Mouse (Mus musculus) lung, postnatal 14 days (tissue): ENCODE data around the gene Elovl2.
A peak's percentile ranks its signal among the peaks of the same experiment; 100 is the strongest.
"Not testable (repeated sequence)": the region's sequence is repeated elsewhere in the genome, so short reads cannot be mapped to it uniquely, and the experiment has no call there.

Experiments
- DNase-seq: peaks from one replicate; pipeline ENCODE4 v3.0.0; 2021

Elovl2 gene

DNA sequence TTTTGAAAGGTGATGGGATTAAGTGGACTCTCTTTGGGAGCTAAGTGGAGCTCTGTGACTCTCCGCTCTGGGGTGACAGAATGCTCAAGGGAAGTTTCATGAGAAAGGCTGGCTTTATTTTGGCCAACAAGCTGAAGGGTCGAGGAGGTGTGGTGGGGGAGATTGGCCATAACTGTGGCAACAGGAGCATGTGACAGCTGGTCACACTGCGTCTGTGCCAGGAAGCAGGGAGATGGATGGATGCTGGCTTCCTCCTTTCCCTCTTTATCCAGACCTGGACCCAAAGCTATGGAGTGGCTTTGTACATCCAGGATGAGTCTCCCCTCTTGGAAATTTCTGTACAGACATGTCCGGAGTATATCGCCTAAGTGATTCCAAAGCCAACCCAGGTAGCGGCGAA lies 13.0 kb upstream of the Elovl2 start:
- DNase-seq: no peak

DNA sequence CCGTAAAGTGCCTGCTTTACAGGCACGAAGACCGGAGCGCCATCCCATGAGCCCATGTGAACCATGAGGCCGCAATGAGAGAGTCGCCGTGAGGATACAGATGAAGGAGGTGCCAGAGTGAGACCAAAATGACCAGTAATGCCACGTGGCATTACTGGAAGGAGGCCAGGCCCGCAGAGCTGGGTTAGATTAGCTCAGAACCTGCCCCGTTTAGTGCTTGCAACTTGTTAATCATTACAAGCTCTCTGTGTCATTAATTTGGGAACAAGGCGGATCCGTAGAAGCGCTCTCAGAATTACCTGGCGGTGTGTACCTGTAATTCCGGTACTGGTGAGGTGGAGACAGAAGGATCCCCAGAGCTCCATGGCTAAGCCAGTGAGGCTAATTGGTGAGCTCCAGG lies 12.0 kb upstream of the Elovl2 start:
- DNase-seq: no peak

DNA sequence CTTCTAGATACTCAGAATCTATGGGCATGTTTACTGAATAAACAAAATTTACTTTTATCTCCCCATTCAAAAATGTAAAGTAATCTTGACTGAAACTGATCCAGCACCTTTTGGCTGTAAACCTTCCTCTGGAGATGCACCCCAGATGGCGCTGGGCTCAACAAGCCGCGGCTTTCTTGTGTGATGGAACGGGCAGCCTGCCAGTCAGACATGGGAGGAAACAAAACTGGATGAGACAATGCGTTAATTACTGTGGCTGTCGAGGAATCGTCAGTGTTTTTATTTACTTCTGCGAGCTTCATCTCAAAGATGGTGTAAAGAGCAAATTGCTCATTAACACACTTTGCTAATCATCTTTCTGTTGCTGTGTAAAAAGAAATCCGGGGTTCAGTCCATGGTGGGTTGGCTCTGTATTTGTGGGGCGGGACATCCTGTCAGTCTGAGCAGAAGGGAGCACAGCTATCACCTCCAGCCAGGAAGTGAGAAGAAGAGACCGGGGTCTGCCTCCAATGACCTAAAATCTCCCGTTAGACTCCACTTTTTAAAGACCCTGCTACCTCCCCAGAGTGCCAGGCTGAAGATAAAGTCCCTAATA lies 11.3 kb upstream of the Elovl2 start:
- no peak for DNase-seq

DNA sequence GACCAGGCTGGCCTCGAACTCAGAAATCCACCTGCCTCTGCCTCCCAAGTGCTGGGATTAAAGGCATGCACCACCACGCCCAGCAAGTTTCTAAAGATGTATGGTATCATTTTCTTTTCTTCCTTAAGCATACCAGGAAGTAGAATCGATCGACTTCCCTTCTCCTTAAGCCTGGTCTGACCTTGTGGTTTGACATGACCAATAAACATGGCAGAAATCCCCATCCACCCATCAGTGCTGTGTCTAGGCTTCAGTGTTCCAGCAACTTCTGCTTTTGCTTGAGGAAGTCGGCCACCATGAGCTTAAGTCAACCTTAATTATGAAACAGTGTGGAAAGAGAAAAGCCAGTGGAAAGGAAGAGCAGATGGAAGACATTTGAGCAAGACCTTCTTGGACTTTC lies 10.1 kb upstream of the Elovl2 start:
- no peak for DNase-seq

DNA sequence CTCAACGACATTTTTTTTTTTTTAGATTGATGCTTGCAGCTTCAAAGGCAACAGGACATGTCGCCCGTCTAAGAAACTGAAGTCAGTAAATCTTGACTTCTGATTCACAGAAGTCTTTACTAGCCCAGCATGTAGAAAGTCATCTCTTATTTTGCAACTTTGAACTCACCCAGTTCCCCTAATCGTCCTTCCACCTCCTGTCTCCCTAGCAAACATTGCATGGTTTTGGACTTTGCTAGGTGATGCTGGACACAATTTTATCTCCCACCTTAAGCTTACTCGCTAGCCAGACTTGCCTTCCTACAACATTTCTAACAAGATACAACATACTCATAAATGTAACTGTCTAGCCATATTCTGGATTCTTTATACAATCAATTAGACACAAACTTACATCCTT lies 7.9 kb upstream of the Elovl2 start:
- no peak for DNase-seq

DNA sequence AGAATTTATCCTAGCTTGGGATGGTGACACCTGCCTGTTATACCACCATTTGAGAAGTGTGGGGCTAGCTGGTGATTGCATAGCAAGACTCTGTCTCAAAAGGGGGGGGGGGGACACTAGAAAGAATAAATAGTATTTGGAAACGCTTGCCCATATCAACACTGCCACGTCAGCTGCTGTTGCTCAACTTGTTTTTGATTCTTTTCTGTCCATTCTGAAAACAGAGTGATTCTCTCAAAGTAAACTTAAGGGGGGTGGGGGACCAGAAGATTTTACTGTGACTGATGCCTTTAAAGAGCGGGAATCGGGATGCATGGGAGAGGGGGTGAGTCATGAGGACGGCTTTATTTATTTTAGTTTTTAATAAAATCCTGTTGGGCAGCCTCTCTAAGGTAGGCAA lies 6.3 kb upstream of the Elovl2 start:
- no peak for DNase-seq

DNA sequence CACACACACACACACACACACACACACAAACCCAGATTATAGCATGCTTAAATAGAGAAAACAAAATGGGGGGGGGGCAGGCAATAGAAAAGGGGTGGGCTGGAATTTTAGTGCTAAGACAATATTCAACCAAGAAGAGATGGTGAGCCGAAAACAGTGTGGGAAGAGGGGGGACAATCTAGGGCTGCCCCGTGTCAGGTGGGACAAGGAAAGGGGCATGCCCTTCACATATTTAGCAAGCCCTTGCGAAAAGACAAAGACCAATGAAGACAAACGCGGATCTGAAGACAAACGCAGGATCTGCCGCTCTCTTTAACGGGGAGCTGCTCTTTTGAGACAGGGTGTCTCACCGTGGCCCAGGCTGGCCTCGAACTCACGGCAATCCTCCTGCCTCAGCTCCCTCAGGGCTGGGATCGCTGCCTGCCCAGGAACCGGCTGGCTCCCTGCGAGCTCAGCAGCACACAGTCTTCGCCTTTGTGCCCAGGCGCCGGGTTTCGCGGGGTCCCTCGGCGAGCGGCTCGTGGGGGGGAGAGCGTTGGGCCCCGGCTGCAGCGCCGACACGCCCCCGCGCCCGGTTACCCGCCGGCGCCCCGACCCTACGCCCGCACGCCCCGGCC lies 410 bp downstream of the Elovl2 start:
- no peak for DNase-seq

DNA sequence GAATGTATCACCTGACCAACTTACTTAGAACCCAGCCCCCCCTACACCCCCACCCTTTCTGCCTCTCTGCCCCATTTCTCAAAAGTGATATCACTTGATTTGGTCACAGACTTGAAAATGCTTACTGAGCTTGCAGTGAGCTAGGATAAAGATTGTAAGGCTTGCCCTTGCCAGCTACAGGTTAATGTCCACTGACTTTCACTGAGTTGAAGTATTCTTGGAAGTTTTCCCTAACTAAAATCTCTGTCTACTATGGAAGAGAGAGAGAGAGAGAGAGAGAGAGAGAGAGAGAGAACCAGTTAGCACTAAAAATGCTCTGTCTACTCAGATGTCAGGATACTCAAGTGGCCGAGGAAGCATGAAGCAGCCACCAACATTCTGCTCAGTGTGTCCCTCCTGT lies 1.1 kb downstream of the Elovl2 start:
- DNase-seq: no peak

DNA sequence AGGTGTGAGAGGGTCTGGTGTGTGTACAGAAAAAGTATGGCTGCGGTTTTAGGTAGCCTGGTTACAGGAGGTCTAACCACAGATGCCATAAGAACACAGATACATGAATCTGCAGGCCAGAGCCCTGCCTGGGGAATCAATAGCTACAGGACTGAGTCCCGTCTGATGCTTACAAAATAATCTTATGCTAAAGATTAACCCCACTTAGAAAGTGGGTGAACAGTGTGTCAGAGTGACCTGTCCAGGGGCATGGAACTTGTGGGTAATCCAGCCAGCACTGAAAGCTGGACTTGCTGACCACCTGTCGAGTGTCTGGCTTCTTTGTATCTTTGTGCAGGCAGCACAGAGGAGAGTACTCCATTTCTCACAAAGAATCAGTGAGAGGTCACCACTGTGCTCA lies 4.0 kb downstream of the Elovl2 start:
- no peak for DNase-seq

DNA sequence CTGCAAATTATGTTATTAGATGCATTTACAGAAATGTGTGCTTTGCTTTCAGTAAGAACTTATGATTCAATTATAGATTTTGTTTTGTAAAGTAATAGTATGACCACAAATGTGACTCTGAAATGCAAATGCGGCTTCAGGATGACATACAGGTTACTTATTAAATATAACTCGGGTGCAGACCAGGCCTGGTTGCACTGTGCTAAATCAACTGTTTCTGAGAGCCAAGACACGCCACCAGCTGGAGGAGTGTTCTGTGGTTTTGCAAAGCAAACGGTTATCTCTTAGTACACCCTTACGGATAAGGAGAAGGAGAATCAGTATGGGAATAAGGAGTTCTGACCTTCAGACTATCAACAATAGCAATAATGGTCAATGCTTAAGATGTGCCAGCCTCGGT lies 4.5 kb downstream of the Elovl2 start:
- no peak for DNase-seq

DNA sequence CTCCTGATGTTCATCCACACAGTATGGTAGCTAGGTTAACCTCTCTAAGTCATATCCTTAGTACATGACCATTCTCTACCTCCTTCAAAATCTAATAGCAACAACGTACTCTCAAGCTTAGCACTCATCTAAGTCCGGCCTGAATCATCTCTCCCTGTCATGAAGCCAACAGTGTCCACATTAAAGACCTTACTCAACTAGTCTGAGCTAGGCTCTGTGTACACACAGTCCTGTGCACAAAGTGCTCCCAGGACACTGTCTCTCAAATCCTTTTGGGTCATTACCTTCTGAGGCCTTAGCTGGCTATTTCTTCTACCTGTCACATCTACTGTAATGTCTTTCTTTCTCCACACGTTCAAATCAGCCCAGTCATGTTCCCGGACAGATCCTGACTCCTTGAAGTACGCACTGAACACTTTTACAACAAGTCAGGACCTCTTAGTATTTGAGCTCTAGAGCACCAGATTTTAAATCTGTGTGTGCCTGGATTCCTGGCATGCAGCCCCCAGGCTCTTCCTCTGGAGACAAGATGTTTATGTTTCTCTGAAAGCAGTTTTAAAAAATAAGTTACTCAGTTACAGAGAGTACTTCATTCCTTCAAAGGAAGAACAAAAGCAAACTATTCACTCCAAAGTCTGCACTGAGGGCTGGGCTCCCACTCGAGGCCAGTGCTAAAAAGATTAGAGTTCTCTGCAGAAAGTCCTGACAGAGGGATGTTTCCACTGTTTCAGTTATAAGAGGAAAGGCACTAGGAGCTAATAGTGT lies 7.5 kb downstream of the Elovl2 start:
- no peak for DNase-seq

DNA sequence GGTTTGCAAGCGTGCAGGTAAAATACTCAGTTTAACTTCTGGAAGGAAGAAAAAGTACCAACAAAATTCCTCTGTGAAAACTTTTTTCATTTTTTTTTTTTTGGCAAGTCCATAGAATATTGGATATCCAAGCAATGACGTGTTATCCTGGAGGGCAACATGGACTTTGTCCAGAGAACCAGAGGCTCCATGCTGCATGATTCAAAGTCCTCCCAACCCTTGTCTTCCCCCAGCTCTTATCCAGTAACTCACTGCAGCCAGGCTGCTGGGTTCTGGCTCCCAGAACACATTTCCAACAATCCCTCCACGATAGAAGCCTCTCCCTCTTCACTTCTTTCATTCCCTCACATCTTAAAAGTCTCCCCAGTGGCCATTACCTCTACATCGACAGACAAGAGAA lies 8.9 kb downstream of the Elovl2 start:
- DNase-seq: no peak

DNA sequence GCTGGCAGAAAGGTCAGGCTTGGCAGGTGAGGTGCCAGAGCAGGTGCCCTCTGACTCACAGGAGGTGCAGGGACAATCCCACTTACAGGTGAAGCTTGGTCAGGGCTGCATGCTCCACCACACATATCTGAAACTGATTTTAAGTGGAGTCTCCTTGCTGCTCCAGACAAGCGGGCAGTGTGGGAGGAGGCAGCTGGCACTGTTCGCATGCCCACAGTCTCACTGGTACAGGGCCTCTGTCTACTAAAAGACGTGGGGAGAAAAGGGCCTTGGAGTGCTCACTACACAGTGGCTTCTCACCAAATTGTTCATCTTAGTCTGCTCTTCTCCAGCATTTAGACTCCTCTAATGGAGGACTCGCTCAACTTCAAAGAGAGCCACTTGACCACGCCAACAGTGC lies 14.0 kb downstream of the Elovl2 start:
- no peak for DNase-seq

DNA sequence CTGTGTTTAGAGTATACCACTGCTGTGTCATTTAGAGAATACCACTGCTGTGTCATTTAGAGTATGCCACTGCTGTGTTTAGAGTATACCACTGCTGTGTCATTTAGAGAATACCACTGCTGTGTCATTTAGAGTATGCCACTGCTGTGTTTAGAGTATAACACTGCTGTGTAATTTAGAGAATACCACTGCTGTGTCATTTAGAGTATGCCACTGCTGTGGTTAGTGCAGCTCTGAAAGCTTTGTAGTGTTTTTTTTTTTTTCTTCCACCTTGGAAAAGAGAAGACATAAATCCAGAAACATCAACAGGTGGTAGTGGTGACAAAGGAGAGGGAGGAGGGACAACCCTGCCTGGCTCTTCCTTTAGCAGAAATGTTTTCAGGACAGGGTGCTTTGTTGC lies 14.6 kb downstream of the Elovl2 start:
- not testable (repeated sequence) for DNase-seq

DNA sequence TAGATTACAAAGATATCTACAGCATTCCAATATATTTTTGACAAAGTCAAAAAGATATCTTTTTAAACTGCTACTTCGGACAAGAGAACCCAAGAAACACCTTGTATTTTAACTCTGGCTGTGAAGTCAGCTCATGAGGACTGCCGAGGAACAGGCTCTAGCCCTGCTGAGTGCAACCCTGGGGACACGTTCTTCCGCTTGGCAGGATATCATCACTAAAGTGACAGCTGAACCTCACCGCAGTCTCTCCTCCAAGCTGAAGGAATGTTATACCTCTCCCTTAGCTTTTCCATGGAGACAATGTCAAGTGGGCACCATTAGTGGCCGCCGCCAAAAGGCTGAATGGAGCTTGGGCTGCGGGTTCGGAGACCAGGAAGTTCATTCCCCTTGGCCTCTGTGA lies 16.5 kb downstream of the Elovl2 start:
- DNase-seq: no peak

DNA sequence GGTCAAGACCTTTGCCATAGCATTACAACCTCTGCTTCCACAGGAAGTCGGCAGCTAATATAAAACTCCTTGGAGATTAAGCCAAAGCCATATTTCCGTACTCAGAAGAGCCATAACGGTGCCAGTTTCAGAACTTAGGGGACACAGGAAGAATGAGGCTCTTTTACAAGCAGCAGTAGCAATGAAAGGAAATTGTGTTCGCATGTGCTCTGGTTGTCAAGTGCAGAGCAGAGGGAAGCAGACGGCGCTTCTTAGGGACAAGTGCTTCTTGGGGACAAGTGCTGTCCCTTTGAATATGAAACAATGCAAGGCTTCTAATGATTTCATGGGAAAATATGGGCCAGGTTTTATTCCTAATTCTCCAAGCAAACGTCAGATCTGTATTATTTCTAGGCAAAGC lies 16.9 kb downstream of the Elovl2 start:
- no peak for DNase-seq

DNA sequence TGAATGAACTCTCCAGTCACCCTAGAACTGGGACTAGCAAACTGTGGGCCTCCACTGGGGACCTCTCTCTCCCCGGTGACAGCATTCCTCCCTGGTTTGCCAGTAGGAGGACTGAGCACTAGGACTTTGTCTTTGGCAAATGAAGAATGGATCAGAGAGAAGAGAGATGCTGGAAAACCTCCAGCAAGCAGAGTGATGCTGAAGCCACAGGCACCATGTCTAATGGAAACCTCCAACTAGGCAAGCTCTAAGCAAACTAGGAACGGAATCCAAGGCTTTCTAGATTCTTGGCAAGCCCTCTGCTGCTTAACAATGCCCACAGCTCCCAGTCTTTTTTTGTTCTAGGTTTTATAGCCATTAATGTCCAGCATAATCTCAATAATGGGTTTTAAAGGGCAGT lies 19.3 kb downstream of the Elovl2 start:
- DNase-seq: no peak

DNA sequence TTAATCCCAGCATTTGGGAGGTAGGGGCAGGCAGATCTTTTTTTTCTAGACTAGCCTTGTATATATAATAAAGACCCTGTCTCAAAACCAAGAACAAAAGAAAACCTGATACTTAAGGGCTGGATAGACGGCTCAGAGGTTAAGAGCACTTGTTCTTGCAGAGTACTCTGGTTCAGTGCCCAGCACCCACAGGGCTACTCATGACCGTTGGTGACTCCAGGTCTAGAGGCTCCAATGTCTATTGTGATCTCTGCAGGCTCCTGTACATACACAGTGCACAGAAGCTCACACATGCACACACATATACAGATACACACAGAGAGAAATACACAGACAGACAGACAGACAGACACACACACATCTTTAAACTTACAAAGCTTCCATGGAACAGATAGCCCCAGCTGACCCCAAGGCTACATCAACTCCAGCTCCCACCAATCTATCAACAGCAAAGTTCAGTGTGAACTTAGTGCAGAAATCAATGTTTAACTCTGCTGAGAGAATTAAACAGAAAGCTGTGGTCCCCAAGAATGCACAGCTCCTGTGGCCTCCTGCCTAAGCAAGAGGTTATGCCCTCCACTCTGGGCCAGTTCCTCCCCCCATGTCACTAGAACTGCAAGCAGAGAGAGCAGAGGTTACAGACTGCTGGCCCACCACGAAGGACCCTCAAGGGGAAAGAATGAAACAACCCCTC lies 24.4 kb downstream of the Elovl2 start:
- DNase-seq: no peak

DNA sequence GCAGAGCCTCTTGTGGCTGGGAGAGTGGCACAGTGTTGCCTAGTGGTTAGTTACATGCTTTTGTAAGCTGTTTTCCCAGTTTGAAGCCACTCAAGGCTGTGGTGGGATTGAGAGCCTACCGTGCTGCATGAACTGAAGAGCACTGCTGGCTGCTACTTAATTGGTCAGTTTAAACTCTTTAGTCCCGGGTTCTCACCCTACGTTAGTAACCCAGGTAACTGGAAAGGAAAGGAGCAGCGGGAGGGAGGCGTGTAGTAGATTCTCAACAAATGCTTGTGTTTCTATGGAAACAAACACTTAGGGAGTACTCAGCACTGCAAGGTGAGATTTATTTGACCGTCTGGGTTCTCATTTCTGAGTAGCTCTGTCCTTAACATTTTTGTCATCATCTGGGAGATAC lies 32.3 kb downstream of the Elovl2 start:
- DNase-seq: no peak

DNA sequence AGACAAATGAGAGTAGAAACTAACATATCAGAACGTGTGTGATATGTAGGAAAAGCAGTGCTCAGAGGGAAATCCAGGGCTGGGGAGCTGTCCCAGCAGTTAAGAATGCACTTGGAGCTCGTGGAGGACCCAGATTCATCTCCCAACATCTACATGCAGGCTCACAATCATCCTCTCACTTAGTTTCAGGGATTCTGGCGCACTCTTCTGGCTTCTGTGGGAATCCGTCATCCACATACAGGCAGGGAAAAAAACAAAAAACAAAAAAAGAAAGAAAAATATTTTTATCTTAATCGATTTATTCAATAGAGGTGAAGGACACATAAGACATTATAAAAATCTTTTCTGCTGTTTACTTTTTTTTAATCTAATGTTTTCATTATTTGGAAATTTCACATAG lies 61.8 kb downstream of the Elovl2 start:
- no peak for DNase-seq

DNA sequence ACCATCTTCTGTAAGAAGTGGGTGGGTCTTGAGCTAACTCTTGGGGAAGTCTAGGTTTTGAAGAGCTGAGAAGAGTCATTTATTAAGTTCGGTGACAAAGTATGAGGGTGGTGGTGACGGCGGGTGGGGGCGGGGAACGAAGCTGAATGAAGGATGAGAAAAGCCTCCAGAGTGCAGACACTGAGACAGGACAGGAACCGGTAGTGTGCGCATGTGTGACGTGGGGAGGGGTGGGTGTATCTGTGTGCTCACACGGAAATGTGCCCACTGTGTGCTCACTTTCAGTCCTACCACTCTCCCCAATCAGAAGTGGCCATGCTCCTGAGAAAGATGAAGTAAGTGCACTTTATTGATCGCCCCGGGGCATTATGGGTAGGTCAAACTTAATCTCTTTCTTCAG lies 67.1 kb downstream of the Elovl2 start:
- DNase-seq: no peak

DNA sequence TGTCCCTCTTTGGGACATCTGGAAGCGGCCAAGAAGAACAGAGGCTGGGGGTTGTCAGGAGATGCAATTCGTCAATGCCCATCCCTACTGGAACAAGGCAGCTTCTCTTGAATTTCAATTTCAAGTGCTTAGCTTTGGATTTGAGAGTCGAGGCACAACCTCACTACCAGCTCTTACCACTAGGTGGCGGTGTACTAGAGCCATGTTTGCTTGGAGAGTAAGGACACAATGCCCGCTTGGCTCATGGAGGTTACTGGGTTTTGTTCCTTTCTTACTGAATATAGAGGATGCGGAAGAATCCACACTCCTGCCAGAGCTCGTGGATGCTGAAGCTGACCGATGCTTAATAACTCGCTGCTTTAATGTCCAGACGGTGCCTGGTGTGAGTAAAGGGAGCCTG lies 73.9 kb downstream of the Elovl2 start:
- peak; percentile 76 for DNase-seq

DNA sequence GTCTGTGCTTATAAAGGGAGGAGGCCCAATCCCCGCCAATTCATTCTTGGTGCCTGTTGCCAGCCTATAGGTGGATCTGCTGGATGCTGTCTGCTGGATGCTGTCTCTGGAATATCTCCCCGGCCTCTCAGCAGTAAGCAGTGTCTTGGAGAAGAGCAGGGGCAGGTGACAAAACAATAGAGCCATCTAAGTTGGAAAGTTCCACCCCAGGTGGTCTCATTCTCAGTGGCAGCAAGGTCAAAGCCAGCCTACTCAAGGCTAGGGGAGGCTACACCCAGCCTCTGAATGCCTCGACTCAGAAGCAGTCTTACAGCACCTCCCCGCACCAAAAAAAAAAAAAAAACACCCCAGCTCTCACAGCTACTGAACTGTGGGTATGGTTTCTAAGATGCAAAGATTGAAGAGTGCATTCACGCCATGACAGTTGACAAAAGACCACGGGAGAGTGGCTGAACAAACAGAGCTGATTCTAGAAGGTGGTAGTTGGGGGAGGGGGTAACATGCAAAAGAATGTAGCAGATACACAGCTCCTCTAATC lies 74.7 kb downstream of the Elovl2 start:
- no peak for DNase-seq

DNA sequence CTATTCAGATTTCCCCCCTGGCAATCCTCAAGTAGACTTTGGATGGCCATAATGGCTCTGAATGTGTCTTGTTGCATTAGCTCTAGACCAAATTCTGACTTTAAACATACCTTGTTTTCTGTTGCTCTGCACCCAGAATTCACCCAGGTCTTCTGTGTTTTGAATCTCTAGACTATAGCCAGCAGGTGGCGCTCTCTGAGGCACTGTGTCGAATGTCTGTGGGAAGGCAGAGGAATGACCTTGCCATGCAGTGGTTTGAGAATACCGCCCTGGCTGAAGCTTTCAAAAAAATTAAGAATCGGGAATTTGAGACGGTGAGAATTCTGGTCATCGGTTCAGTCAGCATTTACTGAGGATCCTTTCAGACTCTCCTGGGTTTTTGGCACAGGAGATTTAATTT lies 85.3 kb downstream of the Elovl2 start:
- peak; percentile 74 for DNase-seq
